ENCODE assay signal across 8 mouse cellular contexts in the genomic region with DNA sequence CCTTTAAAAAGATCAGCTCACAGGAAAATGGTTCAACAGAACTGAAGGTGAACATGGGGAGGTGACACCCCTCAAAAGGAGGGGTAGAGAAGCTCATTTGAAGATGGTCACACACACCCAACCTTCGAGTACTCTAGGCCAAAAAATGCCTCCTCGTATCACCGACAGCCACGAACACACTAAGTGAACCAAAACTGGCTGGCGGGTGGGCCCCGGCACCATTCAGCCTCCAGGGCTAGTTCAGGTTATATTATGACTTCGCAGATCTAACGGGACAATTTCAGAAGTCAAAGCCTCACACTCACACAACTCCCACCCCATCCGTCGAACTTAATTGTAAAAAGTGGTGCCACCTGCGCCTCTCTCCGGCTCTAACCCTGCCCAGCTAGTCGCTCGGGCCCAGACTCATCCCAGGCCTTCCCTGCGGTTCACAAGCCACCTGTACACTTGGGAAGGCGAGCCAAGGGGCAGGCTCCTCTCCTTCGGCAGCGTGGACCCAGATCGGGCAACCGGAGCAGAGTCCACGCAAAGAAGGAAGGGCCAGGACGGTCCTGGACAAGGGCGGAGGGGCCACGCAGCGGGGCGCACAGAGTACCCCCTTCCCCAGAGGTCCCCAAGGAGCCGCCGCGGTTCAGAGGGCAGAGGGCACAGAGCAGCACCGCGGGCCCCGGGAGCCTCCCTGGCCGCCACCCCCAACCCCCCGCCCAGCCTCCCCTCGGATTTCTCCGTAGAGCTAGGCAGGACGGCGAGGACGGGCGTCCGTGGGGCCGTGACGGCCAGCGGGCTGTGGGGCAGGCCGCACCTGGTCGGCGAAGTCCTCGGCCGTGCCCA. TPM values are rescaled to one million over a fixed set of nuclear protein-coding genes. Genes with fewer than 3 reads are reported as not detected.
DNase-seq lines count a peak whose midpoint lies in the region; ATAC-seq and TF ChIP-seq lines count a peak whose summit lies in the region.

No protein-coding gene starts in this region.

- peak overlapping the region; percentile 73 for H3K4me2 ChIP-seq in embryonic facial prominence, embryonic 13.5 days
- peak overlapping the region; percentile 79 for H3K4me2 ChIP-seq in hindbrain, embryonic 15.5 days
- H3K4me2 ChIP-seq in liver, embryonic 13.5 days: peak overlapping the region; percentile 94

- no peak for TF ChIP-seq POLR2A in ES-Bruce4 (IDR thresholded peaks at IDR 0.05; ENCODE audit: insufficient read depth, low read length)
- TF ChIP-seq POLR2A in small intestine, adult 2 months (IDR thresholded peaks at IDR 0.05; ENCODE audit: low read depth, low read length): no peak

- H3K4me3 ChIP-seq in gastrocnemius, adult 2 months: peak overlapping the region; percentile 100
- H3K4me3 ChIP-seq in ES-Bruce4 (ENCODE audit: low read depth, low read length): peak overlapping the region; percentile 88
- H3K4me3 ChIP-seq in embryonic facial prominence, embryonic 13.5 days: peak overlapping the region; percentile 99
- peak overlapping the region; percentile 89 for H3K4me3 ChIP-seq in hindbrain, embryonic 15.5 days
- H3K4me3 ChIP-seq in liver, embryonic 13.5 days (replicated peaks): peak overlapping the region; percentile 97
- peak overlapping the region; percentile 94 for H3K4me3 ChIP-seq in small intestine, adult 2 months (ENCODE audit: low read depth, low read length)

- H3K36me3 ChIP-seq in ES-Bruce4 (ENCODE audit: control insufficient read depth, insufficient read depth, low read length, poor library complexity, severe bottlenecking): no peaks in the 10 kb centered on the region; the same call in 1 of the 2 replicates
- peaks cover 38% of the 10 kb centered on the region for H3K36me3 ChIP-seq in embryonic facial prominence, embryonic 13.5 days
- H3K36me3 ChIP-seq in hindbrain, embryonic 15.5 days: peaks cover 16% of the 10 kb centered on the region
- H3K36me3 ChIP-seq in liver, embryonic 13.5 days: peaks cover 44% of the 10 kb centered on the region
- H3K36me3 ChIP-seq in small intestine, adult 2 months (ENCODE audit: control insufficient read depth, insufficient read depth, low read length): peaks cover 19% of the 10 kb centered on the region

- no peak for DNase-seq in gastrocnemius, adult 2 months
- no peak for DNase-seq in gastrocnemius, postnatal 10 days
- DNase-seq in liver, embryonic 13.5 days: peak; percentile 31
- no peak for DNase-seq in frontal cortex, postnatal 25 days (ENCODE audit: low spot score in 2 of 2)

- TF ChIP-seq EP300 in ES-Bruce4 (IDR thresholded peaks at IDR 0.05; ENCODE audit: insufficient read depth, low read depth, low read length): no peak

- peak overlapping the region; percentile 98 for H3K27ac ChIP-seq in gastrocnemius, adult 2 months
- H3K27ac ChIP-seq in ES-Bruce4 (ENCODE audit: insufficient read depth, low read length): no peak overlapping the region
- H3K27ac ChIP-seq in embryonic facial prominence, embryonic 13.5 days: peak overlapping the region; percentile 87
- H3K27ac ChIP-seq in hindbrain, embryonic 15.5 days (replicated peaks): peak overlapping the region; percentile 79
- H3K27ac ChIP-seq in liver, embryonic 13.5 days: peak overlapping the region; percentile 89
- H3K27ac ChIP-seq in small intestine, adult 2 months (ENCODE audit: insufficient read depth, low read depth, low read length): peak overlapping the region; percentile 88

- 2% methylated on average over 34 of the region's 49 CpGs for WGBS in embryonic facial prominence, embryonic 13.5 days
- WGBS in hindbrain, embryonic 15.5 days: 3% methylated on average over 38 of the region's 49 CpGs
- under 1% methylated on average over 43 of the region's 49 CpGs for WGBS in liver, embryonic 13.5 days (ENCODE audit: insufficient replicate concordance)
- under 1% methylated on average over 49 of the region's 49 CpGs for WGBS in small intestine, adult 2 months

- no peaks in the 10 kb centered on the region for H3K27me3 ChIP-seq in ES-Bruce4 (ENCODE audit: control insufficient read depth, insufficient read depth, low read length, poor library complexity, severe bottlenecking)
- H3K27me3 ChIP-seq in embryonic facial prominence, embryonic 13.5 days: no peaks in the 10 kb centered on the region
- H3K27me3 ChIP-seq in hindbrain, embryonic 15.5 days: no peaks in the 10 kb centered on the region
- H3K27me3 ChIP-seq in liver, embryonic 13.5 days: no peaks in the 10 kb centered on the region
- no peaks in the 10 kb centered on the region for H3K27me3 ChIP-seq in small intestine, adult 2 months (ENCODE audit: control insufficient read depth, insufficient read depth, low read length)

- intact Hi-C loops in gastrocnemius, adult 2 months (cut with DNase I): loop anchor here (2.0 kb wide), 1 partner anchor 22 kb away; a partner anchor contains a TSS

- 0 out of 2 replicates have a peak, but pooled peaks have one; percentile 3 for ATAC-seq in embryonic facial prominence, embryonic 13.5 days (ENCODE audit: insufficient number of reproducible peaks, insufficient read depth, low FRiP score, low TSS enrichment, low read depth)
- no peak for ATAC-seq in hindbrain, embryonic 15.5 days (ENCODE audit: low FRiP score, low read depth)
- ATAC-seq in liver, embryonic 13.5 days (ENCODE audit: low read depth): peak; percentile 23; the same call in 1 of the 2 replicates

- peak overlapping the region; percentile 90 for H3K9ac ChIP-seq in ES-Bruce4 (ENCODE audit: low read depth, poor library complexity, severe bottlenecking)
- peak overlapping the region; percentile 100 for H3K9ac ChIP-seq in embryonic facial prominence, embryonic 13.5 days
- H3K9ac ChIP-seq in hindbrain, embryonic 15.5 days: peak overlapping the region; percentile 96
- peak overlapping the region; percentile 99 for H3K9ac ChIP-seq in liver, embryonic 13.5 days

- TF ChIP-seq CTCF in gastrocnemius, adult 2 months (IDR thresholded peaks at IDR 0.05): no peak
- no peak for TF ChIP-seq CTCF in ES-Bruce4 (IDR thresholded peaks at IDR 0.05; ENCODE audit: low read depth, low read length)
- TF ChIP-seq CTCF in small intestine, adult 2 months (IDR thresholded peaks at IDR 0.05; ENCODE audit: extremely low read depth, insufficient read length, insufficient replicate concordance, low read depth, low read length): no peak

- H3K4me1 ChIP-seq in ES-Bruce4 (ENCODE audit: control insufficient read depth, insufficient read depth, low read length): no peaks in the 10 kb centered on the region
- peaks cover 35% of the 10 kb centered on the region for H3K4me1 ChIP-seq in embryonic facial prominence, embryonic 13.5 days
- H3K4me1 ChIP-seq in hindbrain, embryonic 15.5 days (replicated peaks): peaks cover 25% of the 10 kb centered on the region
- H3K4me1 ChIP-seq in liver, embryonic 13.5 days (replicated peaks): peaks cover 66% of the 10 kb centered on the region
- H3K4me1 ChIP-seq in small intestine, adult 2 months (ENCODE audit: control insufficient read depth, insufficient read depth, insufficient read length, low read length): peaks cover 35% of the 10 kb centered on the region

- no peaks in the 10 kb centered on the region for H3K9me3 ChIP-seq in ES-Bruce4 (replicated peaks; ENCODE audit: control insufficient read depth, insufficient read depth, low read length, poor library complexity, severe bottlenecking)
- H3K9me3 ChIP-seq in embryonic facial prominence, embryonic 13.5 days: no peaks in the 10 kb centered on the region
- H3K9me3 ChIP-seq in hindbrain, embryonic 15.5 days: no peaks in the 10 kb centered on the region
- H3K9me3 ChIP-seq in liver, embryonic 13.5 days (replicated peaks): no peaks in the 10 kb centered on the region

RNA-seq across cellular contexts. Expression of a gene that starts 1.0 kb away (rescaled TPM):
- 10 to 100 TPM; 69.0 to 75.6 TPM for total RNA-seq in gastrocnemius, adult 2 months (2021)
- total RNA-seq in gastrocnemius, postnatal 10 days (2021): 10 to 100 TPM; 93.2 to 99.4 TPM
- 109 and 122 TPM in 2 replicates for polyA plus RNA-seq in ES-Bruce4 (2011; ENCODE audit: insufficient read depth, insufficient read length, low read depth, missing spikeins)
- 203 and 220 TPM in 2 replicates for polyA plus RNA-seq in embryonic facial prominence, embryonic 13.5 days (2015; fragmentation: Nextera tagmentation; extraction: Ambion mirVana)
- polyA plus RNA-seq in hindbrain, embryonic 15.5 days (2015; fragmentation: Nextera tagmentation; extraction: Ambion mirVana): 111 and 114 TPM in 2 replicates
- 105 and 116 TPM in 2 replicates for polyA plus RNA-seq in liver, embryonic 13.5 days (2015; fragmentation: Nextera tagmentation; extraction: Ambion mirVana)
- polyA plus RNA-seq in small intestine, adult 2 months (2012; rRNA removed): 382 and 644 TPM in 2 replicates

RNA-seq across cellular contexts. Expression of a gene that starts 1.2 kb away (rescaled TPM):
- total RNA-seq in gastrocnemius, adult 2 months (2021): not detected
- not detected for total RNA-seq in gastrocnemius, postnatal 10 days (2021)
- polyA plus RNA-seq in ES-Bruce4 (2011; ENCODE audit: insufficient read depth, insufficient read length, low read depth, missing spikeins): not detected in 2 replicates
- polyA plus RNA-seq in embryonic facial prominence, embryonic 13.5 days (2015; fragmentation: Nextera tagmentation; extraction: Ambion mirVana): 0.22 TPM in 1 of 2 replicates, not detected in the other
- 0.12 TPM in 1 of 2 replicates, not detected in the other for polyA plus RNA-seq in hindbrain, embryonic 15.5 days (2015; fragmentation: Nextera tagmentation; extraction: Ambion mirVana)
- 0.08 and 0.09 TPM in 2 replicates for polyA plus RNA-seq in liver, embryonic 13.5 days (2015; fragmentation: Nextera tagmentation; extraction: Ambion mirVana)
- 0.13 and 0.19 TPM in 2 replicates for polyA plus RNA-seq in small intestine, adult 2 months (2012; rRNA removed)

RNA-seq across cellular contexts. Expression of a gene that starts 16.4 kb away (rescaled TPM):
- total RNA-seq in gastrocnemius, adult 2 months (2021): 10 to 100 TPM; 41.1 to 41.6 TPM
- 10 to 100 TPM; 33.3 to 37.6 TPM for total RNA-seq in gastrocnemius, postnatal 10 days (2021)
- polyA plus RNA-seq in ES-Bruce4 (2011; ENCODE audit: insufficient read depth, insufficient read length, low read depth, missing spikeins): 40.6 and 41.1 TPM in 2 replicates
- 54.1 and 63.3 TPM in 2 replicates for polyA plus RNA-seq in embryonic facial prominence, embryonic 13.5 days (2015; fragmentation: Nextera tagmentation; extraction: Ambion mirVana)
- polyA plus RNA-seq in hindbrain, embryonic 15.5 days (2015; fragmentation: Nextera tagmentation; extraction: Ambion mirVana): 84.8 and 87.1 TPM in 2 replicates
- 39.7 and 43.6 TPM in 2 replicates for polyA plus RNA-seq in liver, embryonic 13.5 days (2015; fragmentation: Nextera tagmentation; extraction: Ambion mirVana)
- 15.4 and 35.7 TPM in 2 replicates for polyA plus RNA-seq in small intestine, adult 2 months (2012; rRNA removed)

RNA-seq across cellular contexts. Expression of a gene that starts 16.5 kb away (rescaled TPM):
- 10 to 100 TPM; 12.4 to 16.1 TPM for total RNA-seq in gastrocnemius, adult 2 months (2021)
- total RNA-seq in gastrocnemius, postnatal 10 days (2021): 10 to 100 TPM; 14.0 to 15.4 TPM
- polyA plus RNA-seq in ES-Bruce4 (2011; ENCODE audit: insufficient read depth, insufficient read length, low read depth, missing spikeins): 47.7 and 62.5 TPM in 2 replicates
- 49.0 and 49.1 TPM in 2 replicates for polyA plus RNA-seq in embryonic facial prominence, embryonic 13.5 days (2015; fragmentation: Nextera tagmentation; extraction: Ambion mirVana)
- polyA plus RNA-seq in hindbrain, embryonic 15.5 days (2015; fragmentation: Nextera tagmentation; extraction: Ambion mirVana): 56.9 and 57.2 TPM in 2 replicates
- polyA plus RNA-seq in liver, embryonic 13.5 days (2015; fragmentation: Nextera tagmentation; extraction: Ambion mirVana): 36.6 and 41.6 TPM in 2 replicates
- polyA plus RNA-seq in small intestine, adult 2 months (2012; rRNA removed): 8.7 and 11.3 TPM in 2 replicates

RNA-seq across cellular contexts. Expression of a gene that starts 22.1 kb away (rescaled TPM):
- total RNA-seq in gastrocnemius, adult 2 months (2021): 100 to 1,000 TPM; 261 to 309 TPM
- total RNA-seq in gastrocnemius, postnatal 10 days (2021): 100 to 1,000 TPM; 415 to 419 TPM
- polyA plus RNA-seq in ES-Bruce4 (2011; ENCODE audit: insufficient read depth, insufficient read length, low read depth, missing spikeins): 717 and 722 TPM in 2 replicates
- 596 and 711 TPM in 2 replicates for polyA plus RNA-seq in embryonic facial prominence, embryonic 13.5 days (2015; fragmentation: Nextera tagmentation; extraction: Ambion mirVana)
- 390 and 399 TPM in 2 replicates for polyA plus RNA-seq in hindbrain, embryonic 15.5 days (2015; fragmentation: Nextera tagmentation; extraction: Ambion mirVana)
- 557 and 577 TPM in 2 replicates for polyA plus RNA-seq in liver, embryonic 13.5 days (2015; fragmentation: Nextera tagmentation; extraction: Ambion mirVana)
- polyA plus RNA-seq in small intestine, adult 2 months (2012; rRNA removed): 504 and 639 TPM in 2 replicates
